Mouse (Mus musculus): ENCODE results near the gene Mxra8. TPM values are rescaled to one million over a fixed set of nuclear protein-coding genes. Genes with fewer than 3 reads are reported as not detected.

Mxra8 gene
- polyA plus RNA-seq, 1 experiment, result 15.7 TPM

DNA sequence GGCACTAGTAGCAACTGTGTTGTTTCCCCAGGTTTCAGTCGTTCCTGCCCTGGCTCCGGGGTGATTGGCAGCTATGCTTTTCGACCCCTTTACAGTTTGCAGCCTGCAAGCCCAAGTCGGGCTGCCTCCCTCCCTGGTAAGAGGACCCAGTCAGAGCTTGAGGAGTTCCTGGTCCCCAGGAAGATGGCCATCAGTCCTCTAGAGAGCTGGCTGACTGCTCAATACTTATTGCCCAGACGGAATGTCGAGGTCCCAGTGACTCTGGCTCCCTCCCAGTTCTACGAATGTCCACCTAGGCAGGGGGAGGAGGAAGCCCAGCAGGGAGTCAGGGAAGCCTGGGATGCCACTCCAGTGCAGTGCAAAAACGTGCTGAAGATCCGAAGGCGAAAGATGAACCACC lies 7.2 kb upstream of the Mxra8 start:
- Histone ChIP-seq H3K27ac (ENCODE audit: insufficient read depth, low read length) (no peak overlapping the region), H3K4me1 (ENCODE audit: control insufficient read depth, insufficient read depth, low read length) (peaks cover 4% of the 10 kb centered on the region), H3K4me3 (ENCODE audit: insufficient read depth, low read length) (peak overlapping the region; percentile 80)
- TF ChIP-seq CTCF (IDR thresholded peaks at IDR 0.05; ENCODE audit: extremely low read depth, insufficient read depth, low read length), result no peak
- no peak for TF ChIP-seq POLR2A (IDR thresholded peaks at IDR 0.05; ENCODE audit: extremely low read depth, insufficient read depth, low read length)

DNA sequence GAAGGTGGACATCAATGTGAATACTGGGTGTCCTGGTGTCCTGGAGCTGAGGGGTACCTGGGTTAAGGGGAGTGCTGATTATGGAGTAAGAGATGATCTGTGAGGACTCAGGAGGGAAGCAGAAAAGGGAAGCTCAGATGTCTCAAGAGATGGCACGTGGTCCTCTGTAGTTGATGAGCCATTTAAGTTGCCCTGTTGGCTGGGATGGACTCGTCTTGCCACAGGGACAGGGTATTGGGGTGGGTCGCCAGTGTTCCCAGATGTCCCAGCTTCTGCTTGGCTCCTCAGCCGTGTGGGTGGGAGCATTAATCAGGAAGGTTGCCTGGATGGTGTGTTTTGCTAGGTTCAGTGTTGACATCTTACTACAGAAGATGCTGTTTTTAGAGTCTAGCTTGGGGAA lies 6.2 kb upstream of the Mxra8 start:
- H3K4me1 ChIP-seq (ENCODE audit: control insufficient read depth, insufficient read depth, low read length), result peaks cover 4% of the 10 kb centered on the region
- no peak overlapping the region for H3K4me3 ChIP-seq (ENCODE audit: insufficient read depth, low read length)
- no peak for TF ChIP-seq CTCF (IDR thresholded peaks at IDR 0.05; ENCODE audit: extremely low read depth, insufficient read depth, low read length)
- TF ChIP-seq POLR2A (IDR thresholded peaks at IDR 0.05; ENCODE audit: extremely low read depth, insufficient read depth, low read length), result no peak
- H3K27ac ChIP-seq (ENCODE audit: insufficient read depth, low read length), result no peak overlapping the region

DNA sequence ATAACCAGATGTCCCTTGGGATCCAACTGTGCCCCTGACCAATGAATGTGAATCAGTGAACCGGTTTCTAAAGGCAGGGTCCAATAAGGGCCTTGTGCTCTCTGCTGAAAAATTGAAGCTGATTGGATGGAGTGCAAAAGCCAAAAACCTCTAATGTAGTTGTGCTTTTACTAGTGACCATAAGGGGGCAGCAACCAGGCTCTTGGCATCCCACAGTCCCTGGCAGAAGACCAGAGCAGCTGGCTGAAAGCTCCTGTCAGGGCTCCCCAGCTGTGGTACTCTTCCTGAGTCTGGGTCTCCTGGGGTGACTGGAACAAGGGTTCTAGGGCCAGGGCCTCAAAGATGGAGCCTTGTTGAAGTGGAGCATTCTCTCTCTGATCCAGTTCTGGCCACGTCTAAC lies 5.6 kb upstream of the Mxra8 start:
- Histone ChIP-seq H3K4me3 (ENCODE audit: insufficient read depth, low read length) (no peak overlapping the region), H3K4me1 (ENCODE audit: control insufficient read depth, insufficient read depth, low read length) (peaks cover 4% of the 10 kb centered on the region), H3K27ac (ENCODE audit: insufficient read depth, low read length) (0 out of 2 replicates have a peak overlapping the region, but pooled peaks have one; percentile 18)
- TF ChIP-seq POLR2A (IDR thresholded peaks at IDR 0.05; ENCODE audit: extremely low read depth, insufficient read depth, low read length), result no peak
- TF ChIP-seq CTCF (IDR thresholded peaks at IDR 0.05; ENCODE audit: extremely low read depth, insufficient read depth, low read length), result peak; percentile 59

DNA sequence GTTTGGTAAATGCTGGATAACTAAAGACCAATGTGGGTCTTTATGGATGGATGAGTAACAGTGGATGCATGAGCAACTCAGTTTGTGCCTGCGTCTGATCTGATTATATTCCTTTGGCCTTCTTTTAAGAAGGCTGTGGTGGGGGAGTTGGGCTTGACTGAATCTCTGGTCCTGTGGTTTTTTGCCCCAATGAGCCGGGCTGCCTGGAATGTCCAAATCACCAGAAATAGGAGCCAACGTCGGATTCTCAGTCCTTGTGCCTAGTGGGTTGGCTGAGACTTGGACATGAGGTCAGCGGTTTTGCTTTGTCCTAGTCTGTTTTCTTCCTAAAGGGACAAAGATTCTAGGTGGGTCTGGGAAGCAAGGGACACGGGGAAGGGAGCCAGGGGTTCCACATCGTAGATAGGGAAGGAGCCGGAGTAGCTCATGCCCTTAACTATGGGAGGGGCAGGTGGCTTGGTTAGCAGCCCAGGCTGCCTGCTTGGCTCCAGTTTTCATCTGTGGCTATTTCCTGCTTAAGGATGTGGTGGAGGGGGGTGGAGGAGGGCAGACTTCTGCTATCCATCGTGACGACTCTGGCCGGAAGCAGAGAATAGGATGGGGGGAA lies 2.0 kb upstream of the Mxra8 start:
- Histone ChIP-seq H3K4me1 (ENCODE audit: control insufficient read depth, insufficient read depth, low read length) (peaks cover 3% of the 10 kb centered on the region; the same call in 1 of the 2 replicates), H3K27ac (ENCODE audit: insufficient read depth, low read length) (no peak overlapping the region), H3K4me3 (ENCODE audit: insufficient read depth, low read length) (no peak overlapping the region)
- TF ChIP-seq CTCF (IDR thresholded peaks at IDR 0.05; ENCODE audit: extremely low read depth, insufficient read depth, low read length) (no peak), POLR2A (IDR thresholded peaks at IDR 0.05; ENCODE audit: extremely low read depth, insufficient read depth, low read length) (no peak)

DNA sequence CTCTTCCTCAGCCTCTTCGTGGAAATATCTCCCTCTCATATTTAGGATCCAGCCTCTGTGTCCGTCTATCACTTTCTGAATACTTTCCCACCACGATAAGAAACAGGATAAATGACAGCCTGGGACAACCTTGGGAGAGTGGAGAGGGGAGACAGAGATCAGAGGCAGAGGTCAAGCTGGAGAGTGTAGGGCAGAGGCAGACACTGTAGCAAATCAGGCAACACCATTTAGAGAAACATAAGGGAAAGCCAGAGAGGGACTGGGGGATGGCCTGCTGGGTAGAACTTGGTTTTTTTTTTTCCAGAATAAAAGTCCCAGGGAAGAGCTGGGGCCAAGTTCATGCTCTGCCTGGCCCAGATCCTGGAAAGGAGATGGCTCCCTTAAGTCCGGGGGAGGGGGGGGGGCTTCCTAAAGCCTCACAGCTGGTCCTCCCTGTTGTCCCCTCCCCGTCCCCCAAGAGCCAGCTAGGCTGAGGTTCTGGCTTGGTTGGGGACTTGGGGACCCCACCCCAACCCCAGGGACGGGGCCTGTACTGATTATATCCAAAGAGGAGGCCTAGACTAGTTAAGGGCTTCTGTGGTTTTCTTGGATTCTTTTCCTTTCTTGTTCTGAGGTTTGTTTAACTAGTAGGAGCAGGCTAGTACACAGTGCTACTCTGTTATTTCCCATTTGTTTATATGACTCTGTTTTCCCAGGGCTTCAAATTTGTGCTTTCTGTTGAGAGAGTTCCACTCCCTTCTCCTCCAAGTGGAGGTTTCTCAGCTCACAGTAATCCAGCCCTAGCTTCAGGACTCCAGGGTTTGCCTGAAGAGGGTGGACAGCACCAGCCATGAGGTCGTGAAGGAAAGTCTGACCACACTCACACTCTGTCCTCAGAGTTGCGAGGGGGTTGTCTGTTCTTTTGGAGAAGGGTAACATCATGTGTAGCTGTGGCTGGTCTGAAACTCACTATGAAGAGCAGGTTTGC lies 1.0 kb upstream of the Mxra8 start:
- no peak overlapping the region for H3K4me3 ChIP-seq (ENCODE audit: insufficient read depth, low read length)
- TF ChIP-seq POLR2A (IDR thresholded peaks at IDR 0.05; ENCODE audit: extremely low read depth, insufficient read depth, low read length) (no peak), CTCF (IDR thresholded peaks at IDR 0.05; ENCODE audit: extremely low read depth, insufficient read depth, low read length) (no peak)
- H3K4me1 ChIP-seq (ENCODE audit: control insufficient read depth, insufficient read depth, low read length), result no peaks in the 10 kb centered on the region
- H3K27ac ChIP-seq (ENCODE audit: insufficient read depth, low read length), result no peak overlapping the region

DNA sequence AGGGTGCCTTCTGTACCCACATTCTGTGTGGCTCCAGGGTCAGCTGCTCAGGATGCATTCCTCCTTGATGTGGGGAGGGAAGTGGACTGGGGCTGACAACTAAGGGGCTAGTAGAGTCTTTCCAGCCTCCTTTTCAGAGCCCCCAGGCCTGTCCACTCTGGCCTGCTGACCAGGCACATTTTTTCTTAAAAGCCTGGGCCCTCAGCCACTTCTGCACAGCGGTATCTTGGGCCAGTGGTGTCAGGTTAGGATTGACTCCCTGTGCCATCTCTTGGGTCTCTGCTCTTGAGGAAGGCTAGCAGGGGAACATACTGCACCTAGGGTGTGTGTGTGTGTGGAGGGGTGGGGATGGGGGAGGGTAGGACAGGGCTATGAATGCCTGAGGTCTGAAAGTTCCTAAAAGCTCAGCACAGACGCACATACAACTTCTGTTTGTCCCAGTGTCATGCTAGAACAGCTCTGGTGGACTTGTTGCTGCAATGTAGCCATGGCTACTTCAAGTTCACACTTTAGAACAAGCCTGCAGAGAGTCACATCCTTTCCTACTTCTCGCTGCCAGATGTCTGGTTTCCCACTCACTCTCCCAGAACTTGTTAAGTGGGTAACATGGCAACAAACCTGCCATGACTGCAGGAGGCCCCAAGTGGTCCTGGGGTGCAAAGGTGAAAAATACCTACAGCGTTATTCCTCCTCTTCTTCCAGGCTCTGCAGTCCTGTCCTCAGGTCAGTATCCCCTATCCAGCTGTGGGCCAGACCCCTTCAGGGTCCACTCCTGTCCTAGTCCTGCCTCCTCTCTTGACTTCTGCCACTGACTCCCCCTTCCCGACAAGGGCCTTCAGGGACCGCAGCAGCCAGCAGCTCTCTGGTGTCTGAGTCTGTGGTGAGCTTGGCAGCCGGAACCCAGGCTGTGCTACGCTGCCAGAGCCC lies 859 bp downstream of the Mxra8 start:
- Histone ChIP-seq H3K27ac (ENCODE audit: insufficient read depth, low read length) (no peak overlapping the region), H3K4me3 (ENCODE audit: insufficient read depth, low read length) (peak overlapping the region; percentile 21; the same call in 1 of the 2 replicates), H3K4me1 (ENCODE audit: control insufficient read depth, insufficient read depth, low read length) (no peaks in the 10 kb centered on the region)
- TF ChIP-seq CTCF (IDR thresholded peaks at IDR 0.05; ENCODE audit: extremely low read depth, insufficient read depth, low read length) (no peak), POLR2A (IDR thresholded peaks at IDR 0.05; ENCODE audit: extremely low read depth, insufficient read depth, low read length) (no peak)

DNA sequence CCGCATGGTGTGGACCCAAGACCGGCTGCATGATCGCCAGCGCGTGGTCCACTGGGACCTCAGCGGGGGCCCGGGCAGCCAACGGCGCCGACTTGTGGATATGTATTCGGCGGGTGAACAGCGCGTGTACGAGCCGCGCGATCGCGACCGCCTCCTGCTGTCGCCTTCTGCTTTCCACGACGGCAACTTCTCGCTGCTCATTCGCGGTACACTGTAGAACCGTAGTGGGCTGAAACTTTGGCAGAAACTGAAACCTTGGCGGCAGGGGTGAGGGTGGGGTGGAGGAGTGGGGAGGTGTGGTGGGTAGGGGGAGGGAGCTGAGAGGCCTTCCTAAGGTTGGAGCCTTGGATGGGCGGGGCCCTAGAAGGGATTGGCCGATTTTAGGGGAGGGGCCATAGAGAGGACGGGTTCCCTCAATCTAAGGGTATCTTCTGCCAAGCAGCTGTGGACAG lies 1.5 kb downstream of the Mxra8 start:
- TF ChIP-seq CTCF (IDR thresholded peaks at IDR 0.05; ENCODE audit: extremely low read depth, insufficient read depth, low read length) (no peak), POLR2A (IDR thresholded peaks at IDR 0.05; ENCODE audit: extremely low read depth, insufficient read depth, low read length) (no peak)
- no peak overlapping the region for H3K27ac ChIP-seq (ENCODE audit: insufficient read depth, low read length)

DNA sequence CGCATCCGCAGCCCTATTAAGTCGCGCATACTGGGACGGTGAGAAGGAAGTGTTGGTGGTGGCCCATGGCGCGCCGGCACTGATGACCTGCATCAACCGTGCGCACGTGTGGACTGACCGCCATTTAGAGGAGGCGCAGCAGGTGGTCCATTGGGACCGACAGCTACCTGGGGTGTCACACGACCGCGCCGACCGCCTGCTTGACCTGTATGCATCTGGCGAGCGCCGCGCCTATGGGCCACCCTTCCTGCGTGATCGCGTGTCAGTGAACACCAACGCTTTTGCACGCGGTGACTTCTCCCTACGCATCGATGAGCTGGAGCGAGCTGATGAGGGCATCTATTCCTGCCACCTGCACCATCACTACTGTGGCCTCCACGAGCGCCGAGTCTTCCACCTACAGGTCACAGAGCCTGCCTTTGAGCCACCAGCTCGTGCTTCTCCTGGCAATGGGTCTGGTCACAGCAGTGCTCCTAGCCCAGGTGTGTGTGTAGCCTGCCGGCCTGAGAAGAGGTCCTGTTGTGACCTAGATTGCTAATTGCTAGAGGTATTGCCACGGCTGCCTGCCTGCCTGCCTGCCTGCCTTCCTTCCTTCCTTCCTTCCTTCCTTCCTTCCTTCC lies 2.3 kb downstream of the Mxra8 start:
- Histone ChIP-seq H3K27ac (ENCODE audit: insufficient read depth, low read length) (no peak overlapping the region), H3K4me3 (ENCODE audit: insufficient read depth, low read length) (no peak overlapping the region)
- TF ChIP-seq CTCF (IDR thresholded peaks at IDR 0.05; ENCODE audit: extremely low read depth, insufficient read depth, low read length), result no peak
- TF ChIP-seq POLR2A (IDR thresholded peaks at IDR 0.05; ENCODE audit: extremely low read depth, insufficient read depth, low read length), result no peak

More for the DNA sequence above, 1.5 kb downstream of the Mxra8 start:
- H3K4me1 ChIP-seq (ENCODE audit: control insufficient read depth, insufficient read depth, low read length), result no peaks in the 10 kb centered on the region
- peak overlapping the region; percentile 21; the same call in 1 of the 2 replicates for H3K4me3 ChIP-seq (ENCODE audit: insufficient read depth, low read length)

More for the DNA sequence above, 2.3 kb downstream of the Mxra8 start:
- H3K4me1 ChIP-seq (ENCODE audit: control insufficient read depth, insufficient read depth, low read length), result 0 out of 2 replicates have a peak, but pooled peaks cover 3% of the 10 kb centered on the region
